Mouse (Mus musculus): ENCODE measurements around the gene Fuca2. TPM values are rescaled to one million over a fixed set of nuclear protein-coding genes. Genes with fewer than 3 reads are reported as not detected.
"Not testable (repeated sequence)": the region's sequence is repeated elsewhere in the genome, so short reads cannot be mapped to it uniquely, and the experiment has no call there.

Fuca2 gene
- 181 and 184 TPM in 2 replicates for total RNA-seq (2015)
- total RNA-seq (2017) = 95.8 and 116 TPM in 2 replicates

- peak; percentile 57 for ATAC-seq (ENCODE audit: poor library complexity, severe bottlenecking)
Measured at GRCm38 (mm10) chr10:13499331-13499730, at the start of gene Fuca2. Gene Fuca2 (plus strand): TSS chr10:13499540.

- ATAC-seq (ENCODE audit: poor library complexity, severe bottlenecking) = no peak
Measured at GRCm38 (mm10) chr10:13451640-13452039, 47.7 kb upstream of the Fuca2 start.

GRCm38 (mm10) chr10:13453200-13453990, 45.9 kb upstream of the Fuca2 start:
- no peak for ATAC-seq (ENCODE audit: poor library complexity, severe bottlenecking)

- ATAC-seq (ENCODE audit: poor library complexity, severe bottlenecking) = peak; percentile 60
Measured at GRCm38 (mm10) chr10:13464295-13464694, 35.0 kb upstream of the Fuca2 start.

GRCm38 (mm10) chr10:13466925-13467324, 32.4 kb upstream of the Fuca2 start:
- no peak for ATAC-seq (ENCODE audit: poor library complexity, severe bottlenecking)

GRCm38 (mm10) chr10:13468025-13468529, 31.3 kb upstream of the Fuca2 start:
- ATAC-seq (ENCODE audit: poor library complexity, severe bottlenecking) = peak; percentile 37; the same call in 1 of the 2 replicates

- peak; percentile 67 for ATAC-seq (ENCODE audit: poor library complexity, severe bottlenecking)
Measured at GRCm38 (mm10) chr10:13470236-13470635, 29.1 kb upstream of the Fuca2 start.

GRCm38 (mm10) chr10:13473287-13473832, 26.0 kb upstream of the Fuca2 start:
- ATAC-seq (ENCODE audit: poor library complexity, severe bottlenecking) = no peak

GRCm38 (mm10) chr10:13473833-13474567, 25.3 kb upstream of the Fuca2 start, which contains the start of gene Phactr2:
Gene Phactr2 (minus strand): TSS chr10:13474412.
- peak; percentile 76 for ATAC-seq (ENCODE audit: poor library complexity, severe bottlenecking)

GRCm38 (mm10) chr10:13474568-13474955, 24.8 kb upstream of the Fuca2 start:
- 0 out of 2 replicates have a peak, but pooled peaks have one; percentile 1 for ATAC-seq (ENCODE audit: poor library complexity, severe bottlenecking)

GRCm38 (mm10) chr10:13475121-13475520, 24.2 kb upstream of the Fuca2 start:
- no peak for ATAC-seq (ENCODE audit: poor library complexity, severe bottlenecking)

- ATAC-seq (ENCODE audit: poor library complexity, severe bottlenecking) = no peak
Measured at GRCm38 (mm10) chr10:13479341-13479740, 20.0 kb upstream of the Fuca2 start.

- ATAC-seq (ENCODE audit: poor library complexity, severe bottlenecking) = no peak
Measured at GRCm38 (mm10) chr10:13485958-13486357, 13.4 kb upstream of the Fuca2 start.

- ATAC-seq (ENCODE audit: poor library complexity, severe bottlenecking) = no peak
Measured at GRCm38 (mm10) chr10:13489671-13490070, 9.7 kb upstream of the Fuca2 start.

- ATAC-seq (ENCODE audit: poor library complexity, severe bottlenecking) = no peak
Measured at GRCm38 (mm10) chr10:13493978-13494686, 5.2 kb upstream of the Fuca2 start.

GRCm38 (mm10) chr10:13496315-13496714, 3.0 kb upstream of the Fuca2 start:
- ATAC-seq (ENCODE audit: poor library complexity, severe bottlenecking) = no peak

GRCm38 (mm10) chr10:13500473-13500872, 1.1 kb downstream of the Fuca2 start:
- peak; percentile 59 for ATAC-seq (ENCODE audit: poor library complexity, severe bottlenecking)

- peak; percentile 89 for ATAC-seq (ENCODE audit: poor library complexity, severe bottlenecking)
Measured at GRCm38 (mm10) chr10:13500938-13501496, 1.7 kb downstream of the Fuca2 start.

- not testable (repeated sequence) for ATAC-seq (ENCODE audit: poor library complexity, severe bottlenecking)
Measured at GRCm38 (mm10) chr10:13501533-13501932, 2.2 kb downstream of the Fuca2 start.

- no peak for ATAC-seq (ENCODE audit: poor library complexity, severe bottlenecking)
Measured at GRCm38 (mm10) chr10:13502371-13502770, 3.0 kb downstream of the Fuca2 start.

All from megakaryocyte, adult 5-6 weeks (primary cell).